Mouse (Mus musculus) right cerebral cortex, adult 18-20 months (tissue): ENCODE data around the gene Tex22.

Experiments
- DNase-seq: peaks from one replicate; pipeline ENCODE4 v3.0.0; 2022; ENCODE audit warnings: mixed read lengths

Gene Tex22

DNA sequence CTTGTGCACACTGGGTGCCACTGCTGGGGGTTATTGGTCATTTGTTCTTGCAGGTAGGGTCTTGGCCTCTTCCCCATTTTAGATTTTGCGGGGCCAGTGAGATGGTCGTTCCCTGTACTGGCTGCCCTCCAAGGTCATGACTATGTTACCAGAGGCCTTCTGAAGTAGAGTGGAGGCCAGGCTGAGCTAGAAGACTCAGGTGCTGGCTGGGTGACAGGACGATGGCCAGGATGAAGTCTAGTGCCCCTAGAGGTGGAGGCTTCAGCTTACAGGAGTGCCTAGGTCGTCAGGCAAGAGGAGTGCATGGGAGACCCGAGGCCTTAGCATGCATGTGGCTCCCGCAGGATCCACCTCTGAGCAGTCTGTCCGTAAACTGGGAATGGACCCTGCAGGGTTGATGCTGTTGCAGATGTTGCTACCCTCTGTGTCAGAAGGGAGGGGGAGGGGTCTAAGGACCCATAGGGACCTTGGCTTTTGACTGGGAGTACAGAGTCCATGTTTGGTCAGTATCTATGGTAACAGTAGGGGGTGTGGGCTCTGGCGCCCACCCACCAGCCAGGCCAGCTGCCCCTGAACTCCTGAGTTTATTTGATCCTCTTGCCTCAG, 29.6 kb downstream of the Tex22 start:
- DNase-seq, result no peak

DNA sequence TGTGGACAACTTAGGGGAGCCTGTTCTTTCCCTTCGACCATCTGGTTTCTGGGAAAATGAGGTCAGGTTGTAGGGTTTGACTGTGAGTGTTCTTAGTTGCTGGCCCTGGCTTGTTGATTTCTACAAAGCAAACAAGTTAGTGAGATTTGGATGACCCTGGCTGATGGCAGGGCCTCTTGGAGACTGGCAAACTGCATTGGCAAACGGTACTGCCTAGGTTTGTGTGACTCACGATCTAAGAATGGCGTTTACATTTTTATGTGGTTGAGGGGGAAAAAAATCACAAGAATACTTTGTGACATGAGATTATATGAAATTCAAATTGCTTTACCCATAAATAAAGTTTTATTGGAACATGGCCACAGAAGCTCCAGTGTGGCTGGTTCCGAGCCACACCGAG, 32.1 kb downstream of the Tex22 start:
- no peak for DNase-seq

DNA sequence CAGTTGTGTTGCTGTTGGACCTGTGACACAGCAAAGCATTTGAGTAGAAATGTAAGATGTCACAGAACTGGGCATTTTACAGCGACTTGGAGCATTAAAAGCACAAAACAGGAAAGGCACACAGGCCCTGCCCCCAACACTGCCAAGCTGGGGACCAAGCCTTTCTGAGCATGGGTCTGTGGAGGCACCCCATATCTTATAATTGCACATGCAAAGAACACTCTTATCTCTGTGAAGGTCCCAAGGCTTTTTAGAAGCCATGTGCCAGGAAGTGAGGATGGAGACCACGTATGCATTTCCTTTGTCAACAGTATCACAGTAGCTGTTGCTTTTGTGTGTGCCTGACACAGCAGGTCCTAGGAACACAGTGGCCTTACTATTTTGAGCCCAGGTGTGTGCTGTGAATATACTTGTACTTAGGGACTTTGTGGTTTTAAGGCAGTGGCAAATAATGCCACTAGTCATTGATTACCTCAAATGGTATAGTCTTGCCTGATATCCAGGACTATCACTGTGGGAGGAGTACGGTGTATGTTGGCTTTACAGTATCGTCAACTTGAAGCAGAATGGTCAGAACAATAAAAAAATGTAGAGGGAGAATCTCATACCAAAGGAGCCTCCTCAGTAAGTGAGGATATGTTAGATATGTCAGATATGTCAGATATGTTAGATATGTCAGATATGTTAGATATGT, 33.3 kb downstream of the Tex22 start:
- DNase-seq, result no peak

DNA sequence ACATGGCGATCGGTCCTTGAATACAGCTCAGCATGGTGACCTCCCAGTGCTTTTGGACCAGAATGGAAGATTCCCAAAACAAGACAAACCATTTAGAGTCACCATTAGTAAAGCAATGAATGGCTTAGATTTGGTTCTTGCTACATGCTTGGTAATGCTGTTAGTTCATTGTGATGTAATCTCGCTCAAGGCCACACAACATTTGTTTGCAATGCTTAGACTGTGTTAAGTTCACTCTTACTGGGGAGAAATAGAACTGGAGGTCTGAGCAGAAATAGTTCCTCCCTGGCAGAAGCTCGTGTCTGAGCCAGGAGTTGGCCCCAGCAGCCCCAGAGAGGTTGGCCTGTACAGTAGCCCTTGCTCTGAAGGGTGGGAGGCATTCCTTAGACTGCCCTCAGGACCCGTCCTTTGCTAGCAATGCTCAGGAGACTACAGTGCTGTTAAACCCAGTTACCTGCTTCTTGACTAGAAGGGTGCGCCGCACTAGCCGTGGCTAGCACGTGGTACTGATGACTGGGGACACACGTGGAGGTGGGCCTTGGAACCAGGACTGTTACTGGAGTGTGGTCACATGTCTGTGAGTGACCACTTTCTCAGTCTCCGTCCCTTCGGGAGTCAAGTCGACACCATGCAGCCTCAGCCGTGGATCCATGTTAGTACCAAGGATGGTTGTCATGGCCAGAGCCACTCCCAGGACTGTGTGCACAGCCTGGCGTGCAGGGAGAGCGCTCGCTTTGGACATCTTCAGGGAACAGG, 34.4 kb downstream of the Tex22 start:
- no peak for DNase-seq

DNA sequence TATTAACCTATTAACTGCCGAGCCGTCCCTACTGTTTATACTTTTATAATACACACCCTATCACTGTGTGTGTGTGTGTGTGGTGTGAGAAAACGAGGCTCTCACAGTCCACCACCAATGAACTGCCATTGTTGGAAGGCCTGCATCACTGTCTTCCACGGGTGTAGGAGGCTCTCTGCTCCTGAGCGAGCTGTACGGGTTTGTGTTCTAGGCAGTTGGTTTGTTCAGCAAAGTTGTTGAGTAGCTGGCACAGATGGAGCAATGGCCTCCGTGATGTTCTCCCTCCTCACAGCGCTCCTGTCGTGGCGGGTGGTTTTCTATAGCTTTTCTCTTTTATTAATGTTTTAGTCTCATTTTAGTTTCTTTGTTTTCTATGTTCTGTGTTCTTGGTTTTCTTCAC, 35.5 kb downstream of the Tex22 start:
- DNase-seq, result no peak

DNA sequence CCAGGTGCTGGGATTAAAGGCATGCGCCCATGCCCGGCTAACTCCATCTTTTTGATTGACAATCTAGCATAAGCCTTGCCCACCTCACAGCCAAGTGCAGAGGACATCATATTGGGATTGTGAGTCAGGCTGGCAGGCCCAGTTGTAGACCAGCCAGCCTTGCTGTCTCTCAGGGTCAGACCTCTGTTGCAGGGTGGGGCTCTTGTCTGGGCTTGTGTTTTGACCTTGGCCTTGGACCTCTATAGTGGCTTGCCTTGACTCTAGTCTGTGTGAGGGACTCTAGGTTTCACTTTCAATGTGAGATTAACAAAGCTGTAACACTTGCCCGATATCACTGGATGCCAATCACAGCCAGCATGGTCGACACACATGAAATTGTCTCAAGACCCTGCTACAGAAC, 39.8 kb downstream of the Tex22 start:
- DNase-seq, result no peak

DNA sequence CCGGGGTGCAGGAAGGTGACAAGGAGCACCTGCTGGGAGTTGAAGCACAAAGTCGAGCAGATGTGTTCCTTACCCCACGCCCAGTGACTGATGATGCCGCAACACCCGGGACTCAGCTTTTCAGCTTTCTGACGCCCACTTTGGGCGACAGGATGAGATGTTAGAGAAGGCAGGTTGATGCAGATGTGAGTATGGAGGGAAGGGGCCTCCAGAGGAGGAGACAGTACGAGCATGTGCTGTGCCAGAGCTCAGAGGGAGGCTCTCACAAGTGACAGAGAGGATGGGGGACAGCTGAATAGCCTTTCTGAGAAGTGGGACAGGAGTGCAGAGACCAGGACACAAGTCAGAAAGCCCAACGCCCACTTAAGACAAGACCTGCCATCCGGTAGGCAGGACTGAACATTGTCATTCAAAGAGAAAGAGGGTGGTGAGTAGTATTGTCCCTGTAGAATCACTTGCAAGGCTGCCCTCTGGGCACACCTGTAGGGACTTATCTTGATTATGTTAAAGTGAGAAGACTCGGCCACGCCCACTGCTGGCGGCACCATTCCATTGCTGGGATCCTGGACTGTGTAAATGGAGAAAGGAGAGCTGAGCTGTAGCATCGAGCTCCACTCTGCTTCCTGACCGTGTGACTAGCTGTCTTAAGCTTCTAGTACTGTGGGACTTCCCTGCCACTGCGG, 40.7 kb downstream of the Tex22 start:
- DNase-seq, result no peak

DNA sequence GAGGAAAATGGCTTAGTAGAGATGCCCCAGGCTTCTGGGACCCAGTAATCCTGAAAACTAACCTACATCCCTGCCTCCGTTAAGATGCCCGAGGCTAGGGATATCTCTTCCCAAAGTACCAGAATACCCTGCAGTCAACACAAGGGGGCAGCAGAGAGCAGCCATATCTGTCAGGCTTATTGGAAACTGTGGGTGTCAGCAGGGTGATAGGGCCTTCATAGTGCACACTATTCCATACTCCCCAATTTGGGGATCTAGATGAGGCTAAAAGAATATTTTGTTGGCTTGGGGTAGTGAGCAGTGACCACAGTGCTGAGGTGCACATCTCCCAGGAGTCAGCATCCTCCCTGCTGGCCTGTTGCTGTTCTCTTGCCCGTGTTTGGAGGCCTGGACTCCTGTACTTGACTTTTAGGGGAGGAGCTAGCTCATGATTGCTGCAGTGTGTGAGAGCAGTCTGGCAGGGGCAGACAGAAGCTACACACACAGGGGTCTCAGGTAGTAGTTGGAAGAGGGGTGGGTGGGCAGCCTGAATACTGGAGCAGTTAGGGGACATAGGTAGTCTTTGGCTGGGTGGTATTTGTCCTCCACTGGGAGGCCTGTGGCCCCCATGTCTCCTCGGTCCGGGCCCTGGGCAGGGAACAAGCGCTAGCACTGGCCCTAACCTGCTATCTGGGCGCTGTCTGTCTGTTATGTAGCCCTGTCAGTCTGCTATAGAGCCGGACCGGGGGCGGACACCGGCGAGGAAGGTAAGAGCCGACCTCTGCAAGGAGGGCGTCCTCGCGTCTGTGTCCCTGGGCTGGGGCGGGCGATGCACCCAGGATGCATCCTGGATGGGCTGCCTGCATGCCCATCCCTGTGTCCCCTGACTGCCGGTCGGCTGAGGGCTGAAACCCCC, 45.5 kb downstream of the Tex22 start:
- peak; percentile 82 for DNase-seq

DNA sequence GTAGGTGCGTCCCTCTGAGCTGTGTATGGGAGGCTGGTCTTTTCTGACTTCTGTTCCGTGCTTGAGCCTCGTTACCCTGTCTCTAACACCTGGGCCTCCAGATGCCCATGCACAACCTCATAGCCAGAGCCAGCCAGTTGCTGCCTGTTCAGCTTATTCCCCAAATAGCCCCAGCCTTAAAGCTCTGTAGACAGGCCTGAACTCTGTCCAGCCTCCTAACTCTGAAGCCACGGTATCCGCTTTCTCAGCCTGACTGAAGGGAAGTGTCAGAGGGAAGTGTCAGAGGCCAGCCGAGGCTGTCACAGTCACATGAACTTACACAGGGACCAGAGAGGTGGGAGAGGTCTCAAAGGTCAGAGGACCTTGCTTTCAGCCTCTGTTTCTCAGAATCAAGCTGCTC, 50.4 kb downstream of the Tex22 start:
- DNase-seq, result no peak

DNA sequence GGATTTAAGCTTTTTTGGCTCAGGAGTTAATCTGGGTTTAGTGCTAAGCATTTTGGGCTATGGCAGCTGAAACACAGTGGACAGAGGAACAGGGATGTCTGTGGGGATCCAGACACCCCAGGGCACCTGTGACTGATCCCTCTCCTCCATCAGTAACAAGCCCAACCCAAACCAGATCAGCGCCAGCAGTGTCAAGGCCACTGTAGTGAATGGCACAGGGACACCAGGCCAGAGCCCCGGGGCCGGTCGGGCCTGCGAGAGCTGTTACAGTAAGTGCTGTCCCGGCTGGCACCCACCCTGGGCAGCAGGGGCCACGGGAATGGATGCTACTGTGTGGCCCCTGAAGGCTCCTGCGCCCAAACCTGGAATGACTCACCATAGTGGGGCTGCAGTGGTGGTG, 56.4 kb downstream of the Tex22 start:
- no peak for DNase-seq

DNA sequence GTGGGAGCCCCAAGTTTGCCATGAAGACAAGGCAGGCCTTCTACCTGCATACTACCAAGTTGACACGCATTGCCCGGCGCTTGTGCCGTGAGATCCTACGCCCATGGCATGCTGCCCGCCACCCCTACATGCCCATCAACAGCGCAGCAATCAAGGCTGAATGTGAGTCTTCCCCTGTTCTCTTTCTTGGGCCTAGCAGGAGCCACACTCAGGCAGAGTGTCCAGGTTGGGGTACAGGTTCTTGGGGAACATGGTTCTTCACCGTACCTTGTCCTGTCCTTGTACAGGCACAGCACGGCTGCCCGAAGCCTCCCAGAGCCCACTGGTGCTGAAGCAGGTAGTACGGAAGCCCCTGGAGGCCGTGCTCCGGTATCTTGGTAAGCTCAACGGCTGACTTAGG, 57.3 kb downstream of the Tex22 start:
- no peak for DNase-seq

DNA sequence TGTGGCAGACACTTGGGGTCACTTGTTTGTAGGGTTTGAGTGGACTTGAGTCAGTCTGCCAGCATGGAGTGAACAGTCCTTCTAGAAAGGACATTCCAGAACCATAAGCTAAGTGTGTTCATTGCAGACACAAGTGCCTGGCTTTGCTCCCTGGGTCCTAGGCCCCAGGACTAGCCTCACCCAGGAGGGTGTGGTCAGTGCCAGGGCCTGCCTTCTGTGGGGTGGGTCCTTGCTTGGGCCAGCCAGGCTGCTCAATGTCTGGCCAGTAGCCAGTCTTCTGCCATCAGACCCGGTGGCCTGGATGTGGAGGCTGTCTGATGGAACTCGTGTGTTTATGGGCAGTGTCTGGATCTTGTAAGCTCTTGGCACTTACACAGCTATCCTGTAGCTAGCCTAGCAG, 58.3 kb downstream of the Tex22 start:
- peak; percentile 44 for DNase-seq

DNA sequence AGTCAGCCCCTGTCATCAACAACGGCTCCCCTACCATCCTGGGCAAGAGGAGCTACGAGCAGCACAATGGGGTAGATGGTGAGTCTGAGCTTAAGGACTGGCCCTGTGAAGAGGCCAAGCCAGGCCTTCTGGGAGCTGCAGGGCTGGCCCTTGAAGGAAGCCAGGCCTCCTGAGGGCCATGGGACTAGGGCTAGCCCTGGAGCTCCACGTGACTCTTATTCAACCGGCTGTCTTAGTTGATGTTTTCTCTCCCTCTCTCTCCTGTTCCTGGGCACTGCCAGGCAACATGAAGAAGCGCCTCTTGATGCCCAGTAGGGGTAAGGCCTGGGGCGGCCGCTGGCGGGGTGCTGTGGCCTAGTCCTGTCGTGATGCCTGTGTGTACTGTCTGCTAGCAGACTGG, 59.0 kb downstream of the Tex22 start:
- DNase-seq, result no peak

DNA sequence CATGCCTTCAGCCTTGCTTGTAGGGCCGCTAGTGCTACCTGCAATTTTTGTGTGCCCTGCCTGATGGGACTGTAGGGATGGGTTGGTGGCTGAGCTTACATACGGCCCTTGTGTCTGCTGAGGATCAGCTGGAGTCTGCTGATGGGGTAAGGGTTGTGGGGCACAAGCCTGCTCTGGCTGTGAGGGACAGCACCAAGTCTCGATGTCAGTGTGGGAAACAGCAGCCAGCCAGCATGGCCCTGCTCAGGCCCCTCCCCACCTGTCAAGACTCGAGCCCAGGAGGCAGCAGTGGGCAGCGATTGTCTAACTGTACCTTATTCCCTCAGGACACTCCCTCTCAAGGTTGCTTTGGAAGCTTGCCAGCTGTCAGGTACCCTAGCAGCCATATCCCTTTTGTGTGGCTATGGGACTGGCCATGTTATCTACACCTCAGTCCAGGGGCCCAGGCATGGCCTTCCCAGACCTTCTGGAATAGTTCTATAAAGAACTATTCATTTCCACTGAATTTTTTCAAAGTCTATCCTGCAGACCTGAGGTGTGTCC, 59.6 kb downstream of the Tex22 start:
- no peak for DNase-seq

DNA sequence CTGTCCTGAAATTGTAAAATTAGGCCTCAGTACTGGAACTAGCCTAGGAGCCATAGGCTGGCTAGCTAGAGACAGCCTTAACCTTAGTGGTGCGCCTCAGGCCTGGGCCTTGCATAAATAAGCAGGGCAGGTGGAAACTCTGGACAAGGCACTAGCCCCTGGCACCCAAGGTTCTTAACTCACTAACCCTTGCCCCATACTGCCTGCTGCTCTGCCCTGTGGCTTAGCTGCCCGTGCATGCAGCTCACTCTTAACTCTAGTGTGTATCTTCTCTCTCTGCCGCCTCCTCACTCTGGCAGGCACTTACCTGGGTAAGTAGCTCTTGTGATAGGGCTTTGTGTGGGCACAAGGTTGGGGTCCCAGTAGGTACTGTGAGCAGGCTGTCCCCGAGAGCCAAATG, 60.2 kb downstream of the Tex22 start:
- DNase-seq, result no peak

DNA sequence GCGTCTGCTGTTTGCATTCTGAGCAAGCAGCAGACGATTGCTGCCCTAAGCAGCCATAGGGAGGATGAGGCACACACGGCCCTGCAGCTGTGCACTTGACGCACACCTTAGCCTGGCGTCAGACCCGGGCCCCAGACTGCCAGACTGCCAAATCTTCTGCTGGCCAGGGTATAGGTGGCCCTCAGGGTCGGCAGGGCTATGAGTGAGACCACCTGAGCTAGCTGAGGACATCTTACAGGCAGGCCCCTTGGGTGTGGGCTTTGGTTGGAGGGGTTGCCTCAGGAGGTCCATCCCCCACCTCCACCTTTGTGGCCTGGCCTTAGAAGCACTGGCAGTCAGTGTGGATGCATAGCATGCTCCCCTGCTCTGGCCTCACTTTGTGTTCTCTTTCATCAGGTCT, 61.1 kb downstream of the Tex22 start:
- no peak for DNase-seq

DNA sequence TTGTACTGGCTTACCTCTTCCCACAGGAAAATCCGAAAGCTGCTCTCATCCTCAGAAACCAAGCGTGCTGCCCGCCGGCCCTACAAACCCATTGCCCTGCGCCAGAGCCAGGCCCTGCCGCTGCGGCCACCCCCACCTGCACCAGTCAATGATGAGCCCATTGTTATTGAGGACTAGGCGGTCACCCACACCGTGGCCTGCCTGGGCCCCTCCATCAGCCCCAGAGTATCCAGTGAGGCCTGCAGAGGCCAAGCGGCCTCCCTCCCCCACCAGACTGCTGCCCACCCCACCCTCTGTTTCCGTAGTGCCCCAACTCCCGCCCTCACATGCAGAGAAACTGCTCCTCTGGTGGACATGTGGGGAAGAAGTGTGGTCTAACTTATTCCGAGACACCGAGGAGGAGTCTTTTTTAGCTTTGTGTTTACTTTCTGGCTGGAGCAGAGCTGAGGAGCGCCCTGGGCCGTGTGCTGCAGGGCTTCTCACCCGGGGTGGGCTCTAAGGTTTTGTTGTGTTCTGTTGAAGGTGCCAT, 62.3 kb downstream of the Tex22 start:
- no peak for DNase-seq

DNA sequence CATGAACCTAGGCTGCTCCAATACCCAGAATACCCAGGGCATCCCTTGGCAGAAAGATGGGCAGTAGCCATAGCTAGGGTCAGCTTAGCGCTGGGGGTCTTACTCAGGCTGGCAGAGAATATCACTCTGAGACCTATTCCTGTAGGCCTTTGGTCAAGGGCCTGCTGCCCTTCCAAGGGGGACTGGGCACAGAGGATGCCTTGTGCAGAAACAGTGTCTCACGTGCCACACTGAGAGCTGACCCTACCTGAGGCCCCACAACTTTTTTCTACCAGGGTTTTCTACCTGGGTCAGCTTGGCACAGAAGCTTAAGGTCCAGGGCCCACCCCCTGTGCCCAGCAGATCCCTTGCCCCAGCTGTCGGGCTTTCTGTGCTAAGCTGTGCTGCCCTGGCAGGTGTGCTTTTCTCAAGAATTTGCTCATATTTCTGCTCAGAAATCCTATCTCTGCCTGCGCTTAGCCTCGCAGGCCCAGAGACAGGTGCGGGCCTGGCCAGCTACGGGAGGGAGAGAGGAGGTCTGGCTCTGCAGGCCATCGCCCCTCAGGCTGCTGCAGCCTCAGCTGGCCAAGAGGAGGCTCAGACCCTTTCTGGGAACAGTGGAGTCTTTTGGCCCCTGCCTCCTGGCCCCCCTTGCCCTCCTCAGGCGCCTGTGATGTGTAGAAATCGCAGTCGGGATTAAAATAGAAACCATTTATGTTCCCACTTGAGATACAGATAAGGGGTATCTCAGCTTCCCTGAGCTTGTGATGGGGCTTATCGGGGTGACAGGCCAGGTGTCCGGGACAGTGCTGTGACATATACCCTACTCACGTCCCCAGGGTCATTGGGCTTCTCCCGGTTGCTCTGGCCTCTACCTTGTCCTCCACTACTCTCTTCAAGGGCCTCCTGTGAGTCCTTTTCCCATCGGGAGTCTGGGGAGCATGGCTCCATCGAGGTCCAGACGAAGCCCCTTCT, 63.2 kb downstream of the Tex22 start:
- DNase-seq, result no peak

DNA sequence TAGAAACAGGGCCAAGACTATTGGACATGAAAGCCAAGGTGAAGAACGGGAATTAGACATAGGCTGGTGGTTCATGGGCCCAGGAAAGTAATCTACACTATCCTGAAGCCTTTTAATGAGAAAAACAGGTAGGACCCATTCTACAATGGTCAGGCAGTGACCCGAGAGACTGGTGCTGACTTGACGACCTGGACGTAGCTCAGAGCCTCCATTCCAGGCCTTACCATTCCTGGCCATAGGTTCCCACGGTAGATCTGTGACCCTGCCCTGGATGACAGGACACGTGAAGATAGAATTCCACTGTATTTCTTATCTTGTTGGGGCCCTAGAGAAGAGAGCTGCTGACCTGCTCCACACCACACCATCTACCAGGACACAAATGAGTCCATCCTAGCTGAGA, 64.0 kb downstream of the Tex22 start:
- DNase-seq, result no peak
